8 mouse cellular contexts compared by ENCODE assay signal in genomic region chr10:70156431-70157165, GRCm38 (mm10). TPM values are rescaled to one million over a fixed set of nuclear protein-coding genes. Genes with fewer than 3 reads are reported as not detected.
DNase-seq lines count a peak whose midpoint lies in the region; ATAC-seq lines count a peak whose summit lies in the region.

No protein-coding gene starts in this region.

- DNase-seq in kidney, adult 8-10 months = peak; percentile 28 to 59
- no peak for DNase-seq in kidney, postnatal 14 days
- peak; percentile 36 for DNase-seq in WW6 (ENCODE audit: low read depth, low spot score)
- DNase-seq in right cerebral cortex, postnatal 4 days = no peak
- no peak for DNase-seq in embryo, embryonic 11 days
- no peak for DNase-seq in MN1 (ENCODE audit: low spot score)

- peak; percentile 85 for ATAC-seq in erythroblast, adult 5-6 weeks (replicated peaks; ENCODE audit: low FRiP score, poor library complexity, severe bottlenecking)
- peak; percentile 82 for ATAC-seq in megakaryocyte progenitor cell, adult 5-6 weeks (replicated peaks; ENCODE audit: poor library complexity)

RNA-seq across cellular contexts. Expression of gene Mrln, which starts 47.9 kb away (rescaled TPM):
- total RNA-seq in erythroblast, adult 5-6 weeks (2015; ENCODE audit: low replicate concordance) = not detected in 2 replicates
- total RNA-seq in erythroblast, adult 5-6 weeks (2017; ENCODE audit: low replicate concordance) = not detected in 2 replicates
- total RNA-seq in megakaryocyte progenitor cell, adult 5-6 weeks (2015) = not detected in 2 replicates
- total RNA-seq in megakaryocyte progenitor cell, adult 5-6 weeks (2017) = not detected in 2 replicates

RNA-seq across cellular contexts. Expression of gene Ccdc6, which starts 59.7 kb away (rescaled TPM):
- 16.5 and 19.6 TPM in 2 replicates for total RNA-seq in erythroblast, adult 5-6 weeks (2015; ENCODE audit: low replicate concordance)
- 18.6 and 35.5 TPM in 2 replicates for total RNA-seq in erythroblast, adult 5-6 weeks (2017; ENCODE audit: low replicate concordance)
- 27.7 and 28.2 TPM in 2 replicates for total RNA-seq in megakaryocyte progenitor cell, adult 5-6 weeks (2015)
- 18.2 and 21.6 TPM in 2 replicates for total RNA-seq in megakaryocyte progenitor cell, adult 5-6 weeks (2017)

Comparison
In these comparisons a context has a peak if more than half of its experiments do, and no peak if none do; other contexts are left out.
1. DNase-seq: peak in kidney, adult 8-10 months (2 of 2) and WW6 (single experiment); none in kidney, postnatal 14 days (single experiment), right cerebral cortex, postnatal 4 days (single experiment), embryo, embryonic 11 days (single experiment) and MN1 (single experiment).